Mouse (Mus musculus) MEL (cell line): ENCODE results near the gene Hist1h4m. TPM values are rescaled to one million over a fixed set of nuclear protein-coding genes. Genes with fewer than 3 reads are reported as not detected.

Experiments
- DNase-seq: peaks from one replicate; pipeline ENCODE4 v3.0.0; 2011; ENCODE audit warnings: low read depth, low spot score
- H3K27ac ChIP-seq: 2 replicates; pipeline ENCODE4 v1.5.1; 2012; ENCODE audit warnings: low read depth, mild to moderate bottlenecking, control low read depth, low read length, moderate library complexity; ENCODE audit not compliant: control insufficient read depth
- H3K27me3 ChIP-seq, 2 experiments: fragments of 150-350 bp in 1 of 2; sonication (generic) in 1 of 2; 2 replicates each; pipeline ENCODE4 v1.6.1; 2012; ENCODE audit warnings: low read length in 2 of 2, mild to moderate bottlenecking in 2 of 2, improper control_type of control experiment in 1 of 2, moderate library complexity in 1 of 2; ENCODE audit not compliant: insufficient read depth in 2 of 2, control insufficient read depth in 1 of 2
- H3K36me3 ChIP-seq, 2 experiments: 2 replicates each; pipeline ENCODE4 v1.6.1; 2012 to 2014; ENCODE audit warnings: low read length in 2 of 2, improper control_type of control experiment in 1 of 2, inconsistent platforms in 1 of 2, mild to moderate bottlenecking in 1 of 2; ENCODE audit not compliant: insufficient read depth in 2 of 2, control insufficient read depth in 1 of 2
- H3K4me1 ChIP-seq, 2 experiments: fragments of 150-350 bp in 1 of 2; sonication (generic) in 1 of 2; 2 replicates each; pipeline ENCODE4 v1.6.1; 2012; ENCODE audit warnings: low read length in 2 of 2, improper control_type of control experiment in 1 of 2, mild to moderate bottlenecking in 1 of 2; ENCODE audit not compliant: insufficient read depth in 2 of 2, control insufficient read depth in 1 of 2
- H3K4me3 ChIP-seq, 2 experiments: fragments of 150-350 bp in 1 of 2; sonication (generic) in 1 of 2; 2 replicates each; pipeline ENCODE4 v1.5.1; 2012; ENCODE audit warnings: low read depth in 2 of 2, low read length in 2 of 2, mild to moderate bottlenecking in 2 of 2, moderate library complexity in 2 of 2, control low read depth in 1 of 2, improper control_type of control experiment in 1 of 2; ENCODE audit not compliant: control insufficient read depth in 1 of 2, insufficient read depth in 1 of 2
- H3K79me2 ChIP-seq: 2 replicates; pipeline ENCODE4 v1.6.1; 2012; ENCODE audit warnings: mild to moderate bottlenecking, low read length, moderate library complexity; ENCODE audit not compliant: control insufficient read depth, poor library complexity, insufficient read depth
- H3K9ac ChIP-seq: 2 replicates; pipeline ENCODE4 v1.6.1; 2012; ENCODE audit warnings: low read depth, mild to moderate bottlenecking, control low read depth, low read length, moderate library complexity; ENCODE audit not compliant: control insufficient read depth, poor library complexity, severe bottlenecking
- H3K9me3 ChIP-seq: fragments of 150-350 bp; sonication (generic); replicated peaks from 2 replicates; pipeline ENCODE4 v1.6.1; 2012; ENCODE audit warnings: mild to moderate bottlenecking, low read length, improper control_type of control experiment, moderate library complexity; ENCODE audit not compliant: insufficient read depth
- CTCF ChIP-seq, 3 experiments: IDR thresholded peaks in 2 of 3; conservative IDR thresholded peaks in 1 of 3; 2 replicates each; pipeline ENCODE4 v1.5.1; 2011 to 2012; ENCODE audit warnings: low read length in 3 of 3, low read depth in 2 of 3, mild to moderate bottlenecking in 2 of 3, improper control_type of control experiment in 1 of 3, inconsistent platforms in 1 of 3, mixed read lengths in 1 of 3, moderate library complexity in 1 of 3; ENCODE audit not compliant: control insufficient read depth in 1 of 3, insufficient read depth in 1 of 3, poor library complexity in 1 of 3, severe bottlenecking in 1 of 3
- HCFC1 ChIP-seq: IDR thresholded peaks from 2 replicates; pipeline ENCODE4 v1.6.1; 2012; ENCODE audit warnings: low read depth, mild to moderate bottlenecking, inconsistent platforms, low read length, improper control_type of control experiment, moderate library complexity
- MAFK ChIP-seq: IDR thresholded peaks from 2 replicates; pipeline ENCODE4 v1.6.1; 2011; ENCODE audit warnings: low read depth, mild to moderate bottlenecking, low read length, improper control_type of control experiment, borderline replicate concordance
- MYB ChIP-seq: IDR thresholded peaks from 2 replicates; pipeline ENCODE4 v1.6.1; 2011; ENCODE audit warnings: mild to moderate bottlenecking, low read depth, low read length, improper control_type of control experiment
- NELFE ChIP-seq: IDR thresholded peaks from 2 replicates; pipeline ENCODE4 v1.6.1; 2011; ENCODE audit warnings: low read depth, low read length, improper control_type of control experiment
- POLR2A ChIP-seq, 2 experiments: IDR thresholded peaks; 2 replicates each; pipeline ENCODE4 v1.6.1; 2011 to 2012; ENCODE audit warnings: low read length in 2 of 2, mild to moderate bottlenecking in 2 of 2, control low read depth in 1 of 2, improper control_type of control experiment in 1 of 2, low read depth in 1 of 2, moderate library complexity in 1 of 2; ENCODE audit not compliant: control insufficient read depth in 1 of 2, insufficient read depth in 1 of 2, poor library complexity in 1 of 2
- POLR2AphosphoS2 ChIP-seq: IDR thresholded peaks from 2 replicates; pipeline ENCODE4 v1.6.1; 2011; ENCODE audit warnings: low read length, improper control_type of control experiment
- POLR2AphosphoS5 ChIP-seq: IDR thresholded peaks from 2 replicates; pipeline ENCODE4 v1.6.1; 2012; ENCODE audit warnings: low read depth, borderline replicate concordance, mild to moderate bottlenecking, inconsistent platforms, low read length, moderate library complexity, mixed read lengths
- SMC3 ChIP-seq: IDR thresholded peaks from 2 replicates; pipeline ENCODE4 v1.6.1; 2011; ENCODE audit warnings: low read depth, low read length, improper control_type of control experiment
- TCF12 ChIP-seq: IDR thresholded peaks from 2 replicates; pipeline ENCODE4 v1.6.1; 2014; ENCODE audit warnings: low read depth, mild to moderate bottlenecking, inconsistent platforms, low read length, improper control_type of control experiment, moderate library complexity
- USF2 ChIP-seq, 2 experiments: IDR thresholded peaks; 2 replicates each; pipeline ENCODE4 v1.6.1; 2011 to 2012; ENCODE audit warnings: improper control_type of control experiment in 2 of 2, low read length in 2 of 2, borderline replicate concordance in 1 of 2, inconsistent platforms in 1 of 2, low read depth in 1 of 2, mild to moderate bottlenecking in 1 of 2; ENCODE audit not compliant: insufficient read depth in 1 of 2
- ZNF384 ChIP-seq: IDR thresholded peaks from 2 replicates; pipeline ENCODE4 v1.6.1; 2012; ENCODE audit warnings: low read depth, mild to moderate bottlenecking, inconsistent platforms, low read length, improper control_type of control experiment
- polyA plus RNA-seq, 2 experiments: library from polyadenylated mRNA; stranded (reverse) in 1 of 2; unstranded in 1 of 2; fragments of >175 nt in 1 of 2; fragments of >200 nt in 1 of 2; gene quantifications; 2 replicates each; pipeline versions ENCODE4 v1.2.1 to v1.2.4; 2012; ENCODE audit warnings: low replicate concordance in 2 of 2, low read depth in 1 of 2; ENCODE audit not compliant: insufficient read length in 2 of 2, insufficient read depth in 1 of 2, missing spikeins in 1 of 2
- total RNA-seq: library from RNA; depleted of rRNA; stranded (reverse); fragments of 300-350 nt; gene quantifications from 2 replicates; pipeline ENCODE4 v1.2.3, GENCODE M21; 2012

Hist1h4m gene
- total and polyA plus RNA-seq, 3 experiments, result 27.5 to 49.2 TPM; not detected in 1

GRCm38 (mm10) chr13:21779767-21780731 lies 31.5 kb upstream of the Hist1h4m start, which contains the start of gene Hist1h1b:
TSS of gene Hist1h1b (minus strand) at chr13:21780625.
- Histone ChIP-seq H3K36me3 (peaks cover 0 to 30% of the 10 kb centered on the region in 2 experiments; a peak in 2 of 4 replicates), H3K9me3 (no peaks in the 10 kb centered on the region), H3K79me2 (peaks cover 8% of the 10 kb centered on the region; the same call in 1 of the 2 replicates), H3K9ac (peak within 1 kb of the TSS; percentile 93), H3K27ac (peak within 1 kb of the TSS; percentile 99), H3K4me3 (peak within 1 kb of the TSS; percentile 17 to 64), H3K4me1 (peaks cover 0 to 15% of the 10 kb centered on the region in 2 experiments; a peak in 2 of 4 replicates), H3K27me3 (no peaks in the 10 kb centered on the region)
- DNase-seq, result peak; percentile 94
- TF ChIP-seq POLR2AphosphoS2, result no peak
- no peak for TF ChIP-seq SMC3
- peak; percentile 97 for TF ChIP-seq POLR2AphosphoS5
- TF ChIP-seq POLR2A (IDR thresholded peaks at IDR 0.05; ENCODE audit: control insufficient read depth in 1 of 2, insufficient read depth in 1 of 2, low read depth in 1 of 2, low read length in 2 of 2, poor library complexity in 1 of 2), result peak in 1 of 2 experiments; percentile 97; a peak in 2 of 4 replicates
- TF ChIP-seq CTCF (IDR thresholded peaks at IDR 0.05 in 2 of 3, conservative IDR thresholded peaks at IDR 0.05 in 1 of 3; ENCODE audit: control insufficient read depth in 1 of 3, insufficient read depth in 1 of 3, low read depth in 2 of 3, low read length in 3 of 3, poor library complexity in 1 of 3, severe bottlenecking in 1 of 3), result 0 out of 6 replicates have a peak, but pooled peaks of 1 of the 3 experiments have one; percentile 9
- no peak for TF ChIP-seq MAFK
- TF ChIP-seq ZNF384, result no peak

DNA sequence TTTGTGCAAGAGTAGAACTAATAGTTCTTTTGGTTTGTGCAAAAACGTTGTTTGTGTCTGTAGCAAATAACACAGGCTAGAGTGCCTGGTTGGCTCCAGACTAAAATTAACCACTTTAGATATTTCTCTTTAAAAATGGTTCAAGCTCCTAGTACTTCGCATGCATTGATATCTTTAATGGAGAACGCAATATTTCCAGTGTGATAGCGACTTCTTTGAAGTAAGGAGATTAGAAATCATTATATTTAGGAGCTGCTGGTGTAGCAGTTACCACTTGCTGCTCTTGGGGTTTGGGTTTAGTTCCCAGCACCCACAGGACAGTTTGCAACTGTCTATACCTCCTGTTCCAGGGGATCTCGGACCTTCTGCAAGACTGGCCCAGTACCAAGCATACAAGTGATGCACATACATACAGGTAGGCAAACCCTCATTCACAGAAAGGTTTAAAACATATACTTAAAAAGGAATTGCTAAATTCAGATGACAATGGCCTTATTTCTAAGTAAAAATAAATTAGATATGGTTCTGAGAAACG lies 30.5 kb upstream of the Hist1h4m start:
- Histone ChIP-seq H3K27me3 (no peaks in the 10 kb centered on the region), H3K27ac (peak overlapping the region; percentile 99), H3K9ac (peak overlapping the region; percentile 93), H3K36me3 (peaks cover 0 to 38% of the 10 kb centered on the region in 2 experiments; a peak in 2 of 4 replicates), H3K79me2 (peaks cover 8% of the 10 kb centered on the region; the same call in 1 of the 2 replicates), H3K4me1 (peaks cover 0 to 15% of the 10 kb centered on the region in 2 experiments; a peak in 2 of 4 replicates), H3K4me3 (peak overlapping the region; percentile 17 to 64), H3K9me3 (no peaks in the 10 kb centered on the region)
- DNase-seq, result peak; percentile 77
- no peak for TF ChIP-seq USF2 (IDR thresholded peaks at IDR 0.05; ENCODE audit: borderline replicate concordance in 1 of 2, insufficient read depth in 1 of 2, low read depth in 1 of 2, low read length in 2 of 2)
- TF ChIP-seq MYB, result no peak
- no peak for TF ChIP-seq TCF12
- TF ChIP-seq CTCF (IDR thresholded peaks at IDR 0.05 in 2 of 3, conservative IDR thresholded peaks at IDR 0.05 in 1 of 3; ENCODE audit: control insufficient read depth in 1 of 3, insufficient read depth in 1 of 3, low read depth in 2 of 3, low read length in 3 of 3, poor library complexity in 1 of 3, severe bottlenecking in 1 of 3), result no peak
- TF ChIP-seq NELFE, result no peak
- no peak for TF ChIP-seq POLR2AphosphoS2
- TF ChIP-seq HCFC1, result no peak
